Mouse (Mus musculus): ENCODE measurements around the gene Slc30a7.

Gene Slc30a7

GRCm38 (mm10) chr3:115992103-115992502 lies 15.1 kb downstream of the Slc30a7 start:
- 72% methylated on average over 4 of the region's 4 CpGs for WGBS

- WGBS = 63% methylated on average over 9 of the region's 9 CpGs
These were observed 21.9 kb downstream of the Slc30a7 start for GRCm38 (mm10) chr3:115985183-115985892.

GRCm38 (mm10) chr3:115984653-115985052 lies 22.6 kb downstream of the Slc30a7 start:
- 94% methylated on average over 9 of the region's 9 CpGs for WGBS

GRCm38 (mm10) chr3:115983217-115983616 lies 24.0 kb downstream of the Slc30a7 start:
- WGBS = 73% methylated on average over 8 of the region's 8 CpGs

- WGBS = 4% methylated on average over 1 of the region's 1 CpGs
These were observed 28.2 kb downstream of the Slc30a7 start for GRCm38 (mm10) chr3:115979000-115979399.

GRCm38 (mm10) chr3:115974995-115975394 lies 32.2 kb downstream of the Slc30a7 start:
- 85% methylated on average over 10 of the region's 10 CpGs for WGBS

- 95% methylated on average over 6 of the region's 6 CpGs for WGBS
These were observed 33.0 kb downstream of the Slc30a7 start for GRCm38 (mm10) chr3:115974228-115974627.

GRCm38 (mm10) chr3:115971891-115972646 lies 35.1 kb downstream of the Slc30a7 start:
- 95% methylated on average over 14 of the region's 14 CpGs for WGBS

GRCm38 (mm10) chr3:115971045-115971785 lies 36.0 kb downstream of the Slc30a7 start:
- 95% methylated on average over 20 of the region's 20 CpGs for WGBS

- WGBS = 76% methylated on average over 10 of the region's 10 CpGs
These were observed 38.3 kb downstream of the Slc30a7 start for GRCm38 (mm10) chr3:115968745-115969530.

- 85% methylated on average over 5 of the region's 5 CpGs for WGBS
These were observed 43.1 kb downstream of the Slc30a7 start for GRCm38 (mm10) chr3:115964071-115964470.

- WGBS = 98% methylated on average over 1 of the region's 1 CpGs
These were observed 43.6 kb downstream of the Slc30a7 start for GRCm38 (mm10) chr3:115963597-115963996.

GRCm38 (mm10) chr3:115962028-115962415 lies 45.2 kb downstream of the Slc30a7 start:
- 74% methylated on average over 4 of the region's 4 CpGs for WGBS

GRCm38 (mm10) chr3:115961311-115962027 lies 45.7 kb downstream of the Slc30a7 start:
- 86% methylated on average over 11 of the region's 11 CpGs for WGBS

GRCm38 (mm10) chr3:115957223-115957622 lies 50.0 kb downstream of the Slc30a7 start:
- WGBS = 98% methylated on average over 7 of the region's 7 CpGs

- 61% methylated on average over 3 of the region's 3 CpGs for WGBS
These were observed 54.1 kb downstream of the Slc30a7 start for GRCm38 (mm10) chr3:115953088-115953487.

- WGBS = 82% methylated on average over 4 of the region's 4 CpGs
These were observed 54.9 kb downstream of the Slc30a7 start for GRCm38 (mm10) chr3:115952356-115952755.

GRCm38 (mm10) chr3:115951221-115951620 lies 56.0 kb downstream of the Slc30a7 start:
- 48% methylated on average over 3 of the region's 3 CpGs for whole genome bisulfite sequencing

- WGBS = 57% methylated on average over 6 of the region's 6 CpGs
These were observed 57.0 kb downstream of the Slc30a7 start for GRCm38 (mm10) chr3:115949921-115950877.
